Mouse (Mus musculus): Measurements from ENCODE around the gene Gpr55. TPM values are rescaled to one million over a fixed set of nuclear protein-coding genes. Genes with fewer than 3 reads are reported as not detected.

Gpr55 gene
- polyA plus RNA-seq, 1 experiment from 2014 or later, result 0.10 TPM

- ATAC-seq (ENCODE audit: low FRiP score, low read depth), result no peak
- no peak overlapping the region for H3K4me2 ChIP-seq (replicated peaks)
- no peaks in the 10 kb centered on the region for H3K9me3 ChIP-seq
- 75% methylated on average over 5 of the region's 5 CpGs for WGBS
- H3K4me1 ChIP-seq, result peaks cover 16% of the 10 kb centered on the region
- H3K27me3 ChIP-seq, result no peaks in the 10 kb centered on the region
- H3K36me3 ChIP-seq, result no peaks in the 10 kb centered on the region
- H3K4me3 ChIP-seq, result no peak overlapping the region
- H3K27ac ChIP-seq, result no peak overlapping the region
- no peak overlapping the region for H3K9ac ChIP-seq
These were observed 3.5 kb downstream of the Gpr55 start for GRCm38 (mm10) chr1:85957290-85957689.

GRCm38 (mm10) chr1:85955150-85955549 lies 5.7 kb downstream of the Gpr55 start:
- Histone ChIP-seq H3K27ac (no peak overlapping the region), H3K36me3 (no peaks in the 10 kb centered on the region), H3K4me2 (replicated peaks) (no peak overlapping the region), H3K4me3 (no peak overlapping the region), H3K27me3 (no peaks in the 10 kb centered on the region), H3K9me3 (no peaks in the 10 kb centered on the region), H3K4me1 (peaks cover 16% of the 10 kb centered on the region), H3K9ac (no peak overlapping the region)
- WGBS, result 71% methylated on average over 3 of the region's 3 CpGs
- ATAC-seq (ENCODE audit: low FRiP score, low read depth), result no peak

GRCm38 (mm10) chr1:85949085-85949684 lies 11.6 kb downstream of the Gpr55 start:
- no peaks in the 10 kb centered on the region for H3K4me1 ChIP-seq
- no peak overlapping the region for H3K4me3 ChIP-seq
- no peak for ATAC-seq (ENCODE audit: low FRiP score, low read depth)
- no peak overlapping the region for H3K9ac ChIP-seq
- no peak overlapping the region for H3K27ac ChIP-seq
- 81% methylated on average over 2 of the region's 2 CpGs for WGBS
- H3K4me2 ChIP-seq (replicated peaks), result no peak overlapping the region
- no peaks in the 10 kb centered on the region; the same call in 1 of the 2 replicates for H3K27me3 ChIP-seq
- H3K36me3 ChIP-seq, result no peaks in the 10 kb centered on the region
- H3K9me3 ChIP-seq, result no peaks in the 10 kb centered on the region

- Histone ChIP-seq H3K9ac (no peak overlapping the region), H3K27ac (no peak overlapping the region), H3K9me3 (no peaks in the 10 kb centered on the region), H3K36me3 (no peaks in the 10 kb centered on the region), H3K4me1 (0 out of 2 replicates have a peak, but pooled peaks cover 4% of the 10 kb centered on the region), H3K4me3 (no peak overlapping the region), H3K4me2 (replicated peaks) (no peak overlapping the region), H3K27me3 (no peaks in the 10 kb centered on the region)
- ATAC-seq (ENCODE audit: low FRiP score, low read depth), result no peak
- 78% methylated on average over 8 of the region's 8 CpGs for WGBS
These were observed 18.5 kb downstream of the Gpr55 start for GRCm38 (mm10) chr1:85942318-85942717.

GRCm38 (mm10) chr1:85937323-85937722 lies 23.5 kb downstream of the Gpr55 start:
- no peak overlapping the region for H3K4me2 ChIP-seq (replicated peaks)
- ATAC-seq (ENCODE audit: low FRiP score, low read depth), result no peak
- no peaks in the 10 kb centered on the region for H3K27me3 ChIP-seq
- H3K9ac ChIP-seq, result no peak overlapping the region
- H3K27ac ChIP-seq, result no peak overlapping the region
- H3K4me1 ChIP-seq, result peaks cover 19% of the 10 kb centered on the region
- no peaks in the 10 kb centered on the region for H3K36me3 ChIP-seq
- H3K9me3 ChIP-seq, result no peaks in the 10 kb centered on the region
- H3K4me3 ChIP-seq, result no peak overlapping the region
- 78% methylated on average over 1 of the region's 1 CpGs for WGBS

GRCm38 (mm10) chr1:85936265-85936664 lies 24.5 kb downstream of the Gpr55 start:
- no peaks in the 10 kb centered on the region for H3K27me3 ChIP-seq
- H3K4me3 ChIP-seq, result no peak overlapping the region
- H3K36me3 ChIP-seq, result no peaks in the 10 kb centered on the region
- peaks cover 19% of the 10 kb centered on the region for H3K4me1 ChIP-seq
- H3K9me3 ChIP-seq, result no peaks in the 10 kb centered on the region
- no peak overlapping the region for H3K4me2 ChIP-seq (replicated peaks)
- WGBS, result 67% methylated on average over 6 of the region's 6 CpGs
- H3K27ac ChIP-seq, result no peak overlapping the region
- ATAC-seq (ENCODE audit: low FRiP score, low read depth), result no peak
- H3K9ac ChIP-seq, result no peak overlapping the region

- Histone ChIP-seq H3K4me3 (no peak overlapping the region), H3K9me3 (no peaks in the 10 kb centered on the region), H3K27ac (no peak overlapping the region), H3K36me3 (no peaks in the 10 kb centered on the region), H3K9ac (no peak overlapping the region), H3K4me2 (replicated peaks) (no peak overlapping the region), H3K27me3 (no peaks in the 10 kb centered on the region), H3K4me1 (peaks cover 18% of the 10 kb centered on the region)
- 45% methylated on average over 8 of the region's 8 CpGs for WGBS
- ATAC-seq (ENCODE audit: low FRiP score, low read depth), result no peak
These were observed 25.5 kb downstream of the Gpr55 start for GRCm38 (mm10) chr1:85935148-85935852.

- no peaks in the 10 kb centered on the region for H3K9me3 ChIP-seq
These were observed 26.2 kb downstream of the Gpr55 start for GRCm38 (mm10) chr1:85934560-85934959.

GRCm38 (mm10) chr1:85933631-85934465 lies 27.0 kb downstream of the Gpr55 start:
- no peak overlapping the region for H3K9ac ChIP-seq
- H3K36me3 ChIP-seq, result no peaks in the 10 kb centered on the region
- peaks cover 19% of the 10 kb centered on the region for H3K4me1 ChIP-seq
- H3K4me3 ChIP-seq, result peak overlapping the region; percentile 10; the same call in 1 of the 2 replicates
- peak overlapping the region; percentile 16; the same call in 1 of the 2 replicates for H3K27ac ChIP-seq
- no peaks in the 10 kb centered on the region for H3K9me3 ChIP-seq
- peak overlapping the region; percentile 50 for H3K4me2 ChIP-seq (replicated peaks)
- 8% methylated on average over 11 of the region's 11 CpGs for WGBS
- H3K27me3 ChIP-seq, result no peaks in the 10 kb centered on the region
- ATAC-seq (ENCODE audit: low FRiP score, low read depth), result peak; percentile 67

More at GRCm38 (mm10) chr1:85934560-85934959, 26.2 kb downstream of the Gpr55 start:
- Histone ChIP-seq H3K27ac (no peak overlapping the region), H3K4me2 (replicated peaks) (no peak overlapping the region), H3K36me3 (no peaks in the 10 kb centered on the region), H3K27me3 (no peaks in the 10 kb centered on the region), H3K4me1 (peaks cover 15% of the 10 kb centered on the region), H3K9ac (no peak overlapping the region), H3K4me3 (no peak overlapping the region)
- WGBS, result 7% methylated on average over 7 of the region's 7 CpGs
- no peak for ATAC-seq (ENCODE audit: low FRiP score, low read depth)

- no peaks in the 10 kb centered on the region for H3K27me3 ChIP-seq
- no peak for ATAC-seq (ENCODE audit: low FRiP score, low read depth)
- H3K27ac ChIP-seq, result peak overlapping the region; percentile 16; the same call in 1 of the 2 replicates
- H3K36me3 ChIP-seq, result no peaks in the 10 kb centered on the region
- no peaks in the 10 kb centered on the region for H3K9me3 ChIP-seq
- peak overlapping the region; percentile 10; the same call in 1 of the 2 replicates for H3K4me3 ChIP-seq
- 24% methylated on average over 7 of the region's 7 CpGs for WGBS
- H3K4me1 ChIP-seq, result peaks cover 25% of the 10 kb centered on the region
- H3K4me2 ChIP-seq (replicated peaks), result peak overlapping the region; percentile 50
- no peak overlapping the region for H3K9ac ChIP-seq
These were observed 27.6 kb downstream of the Gpr55 start for GRCm38 (mm10) chr1:85933226-85933625.

GRCm38 (mm10) chr1:85931170-85931569 lies 29.6 kb downstream of the Gpr55 start:
- no peak for ATAC-seq (ENCODE audit: low FRiP score, low read depth)
- no peaks in the 10 kb centered on the region for H3K27me3 ChIP-seq
- H3K4me3 ChIP-seq, result no peak overlapping the region
- H3K4me1 ChIP-seq, result peaks cover 32% of the 10 kb centered on the region
- no peak overlapping the region for H3K4me2 ChIP-seq (replicated peaks)
- H3K27ac ChIP-seq, result no peak overlapping the region
- 87% methylated on average over 5 of the region's 5 CpGs for WGBS
- H3K9me3 ChIP-seq, result no peaks in the 10 kb centered on the region
- no peak overlapping the region for H3K9ac ChIP-seq
- no peaks in the 10 kb centered on the region for H3K36me3 ChIP-seq

GRCm38 (mm10) chr1:85929406-85929805 lies 31.4 kb downstream of the Gpr55 start:
- ATAC-seq (ENCODE audit: low FRiP score, low read depth), result no peak
- Histone ChIP-seq H3K4me1 (peaks cover 31% of the 10 kb centered on the region), H3K9ac (no peak overlapping the region), H3K4me2 (replicated peaks) (no peak overlapping the region), H3K9me3 (no peaks in the 10 kb centered on the region), H3K27ac (no peak overlapping the region), H3K4me3 (no peak overlapping the region), H3K36me3 (no peaks in the 10 kb centered on the region), H3K27me3 (no peaks in the 10 kb centered on the region)
- 71% methylated on average over 6 of the region's 6 CpGs for WGBS
